Mouse (Mus musculus): ENCODE results near the gene Stat5b.

DNA sequence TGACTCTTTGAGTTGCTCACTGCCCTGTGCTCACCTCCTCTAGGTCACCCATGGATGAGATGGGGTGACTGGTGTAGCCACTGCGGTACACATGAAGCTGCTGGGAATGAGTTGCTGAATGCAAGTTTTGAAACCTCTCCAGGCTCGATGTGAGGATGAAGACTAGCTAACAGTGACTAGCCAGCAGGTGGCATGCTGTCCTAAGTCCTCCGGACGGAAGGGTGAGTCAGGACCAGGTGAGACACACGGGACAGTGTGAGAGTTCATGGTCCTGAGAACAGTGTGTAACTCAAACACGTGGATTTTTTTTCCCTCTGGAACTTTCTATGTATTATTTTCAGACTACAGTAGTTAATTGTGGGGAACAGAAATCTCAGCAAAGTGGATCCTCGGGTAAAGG is 17.1 kb downstream of the Stat5b start:
- TF ChIP-seq CTCF (IDR thresholded peaks at IDR 0.05 in 2 of 3, conservative IDR thresholded peaks at IDR 0.05 in 1 of 3; ENCODE audit: control insufficient read depth in 1 of 3, insufficient read depth in 1 of 3, low read depth in 2 of 3, low read length in 3 of 3, poor library complexity in 1 of 3, severe bottlenecking in 1 of 3) (peak in 1 of 3 experiments; percentile 28; a peak in 2 of 6 replicates), ZKSCAN1 (IDR thresholded peaks at IDR 0.05; ENCODE audit: low read depth, low read length) (no peak), CHD2 (IDR thresholded peaks at IDR 0.05; ENCODE audit: low read length) (no peak), POLR2AphosphoS5 (IDR thresholded peaks at IDR 0.05; ENCODE audit: borderline replicate concordance, low read depth, low read length) (no peak), GATA1 (IDR thresholded peaks at IDR 0.05; ENCODE audit: low read depth, low read length) (no peak), KAT2A (conservative IDR thresholded peaks at IDR 0.05; ENCODE audit: low read depth, low read length) (no peak), SMC3 (IDR thresholded peaks at IDR 0.05; ENCODE audit: low read depth, low read length) (peak; percentile 41), MYC (IDR thresholded peaks at IDR 0.05; ENCODE audit: low read depth, low read length) (no peak), MAX (IDR thresholded peaks at IDR 0.05; ENCODE audit: low read length) (no peak)

Data from MEL (cell line).